Mouse (Mus musculus) limb, embryonic 14.5 days (tissue): ENCODE data around the gene Sidt2. TPM values are rescaled to one million over a fixed set of nuclear protein-coding genes. Genes with fewer than 3 reads are reported as not detected.

Experiments used
- ATAC-seq: fragments of 200-750 bp; cut with Nextera tagmentation; 2 replicates; pipeline ENCODE4 v1.8.0; 2017; ENCODE audit warnings: low read depth, moderate number of reproducible peaks, moderate TSS enrichment; ENCODE audit not compliant: low FRiP score
- DNase-seq: peaks from one replicate; pipeline ENCODE4 v3.0.0-alpha.2; 2015; ENCODE audit warnings: low spot score
- H3K27ac ChIP-seq: fragments of 300-500 bp; sonication (generic); replicated peaks from 2 replicates; pipeline ENCODE4 v1.5.1; 2014; ENCODE audit warnings: low read depth, mild to moderate bottlenecking, low read length, moderate library complexity, mixed read lengths
- H3K27me3 ChIP-seq: fragments of 300-500 bp; sonication (generic); 2 replicates; pipeline ENCODE4 v1.6.1; 2014; ENCODE audit warnings: low read length, mixed read lengths; ENCODE audit not compliant: control insufficient read depth, insufficient read depth
- H3K36me3 ChIP-seq: fragments of 300-500 bp; sonication (generic); 2 replicates; pipeline ENCODE4 v1.6.1; 2014; ENCODE audit warnings: mild to moderate bottlenecking, low read length, moderate library complexity, mixed read lengths; ENCODE audit not compliant: control insufficient read depth, insufficient read depth
- H3K4me1 ChIP-seq: fragments of 300-500 bp; sonication (generic); 2 replicates; pipeline ENCODE4 v1.6.1; 2014; ENCODE audit warnings: antibody characterized with exemption, low read length, mixed read lengths; ENCODE audit not compliant: control insufficient read depth, insufficient read depth
- H3K4me2 ChIP-seq: fragments of 300-500 bp; sonication (generic); replicated peaks from 2 replicates; pipeline ENCODE4 v1.6.1; 2014; ENCODE audit warnings: low read depth, mild to moderate bottlenecking, low read length, moderate library complexity; ENCODE audit not compliant: severe bottlenecking
- H3K4me3 ChIP-seq: fragments of 300-500 bp; sonication (generic); replicated peaks from 2 replicates; pipeline ENCODE4 v1.5.1; 2014; ENCODE audit warnings: low read length
- H3K9ac ChIP-seq: fragments of 300-500 bp; sonication (generic); 2 replicates; pipeline ENCODE4 v1.6.1; 2014; ENCODE audit warnings: mild to moderate bottlenecking, low read depth, low read length, moderate library complexity; ENCODE audit not compliant: severe bottlenecking
- H3K9me3 ChIP-seq: fragments of 300-500 bp; sonication (generic); 2 replicates; pipeline ENCODE4 v1.6.1; 2016; ENCODE audit warnings: low read length; ENCODE audit not compliant: control insufficient read depth
- POLR2A ChIP-seq: fragments of 200-500 bp; IDR thresholded peaks from 2 replicates; pipeline ENCODE4 v1.8.0; 2012; ENCODE audit warnings: inconsistent platforms, mild to moderate bottlenecking, moderate library complexity, borderline replicate concordance; ENCODE audit not compliant: insufficient read depth, insufficient read length; ENCODE audit errors: extremely low read depth
- WGBS: fragments of 180-500 bp; shearing (Covaris S2); extraction: QIAGEN DNeasy Blood & Tissue Kit; methylation state at CpG from one replicate; pipeline ENCODE4 v1.1.7; 2014; 5-methylcytosine and 5-hydroxymethylcytosine counted together
- polyA plus RNA-seq, 2 experiments: library from polyadenylated mRNA; depleted of rRNA in 1 of 2; stranded (reverse) in 1 of 2; unstranded in 1 of 2; fragments of >200 nt; fragmentation: Nextera tagmentation in 1 of 2; extraction: Ambion mirVana in 1 of 2; gene quantifications; 2 replicates each; pipeline versions ENCODE4 v1.2.1 to v1.2.3; 2012 to 2014

The Sidt2 gene
- polyA plus RNA-seq, 2 experiments, result 56.1 to 121 TPM

DNA sequence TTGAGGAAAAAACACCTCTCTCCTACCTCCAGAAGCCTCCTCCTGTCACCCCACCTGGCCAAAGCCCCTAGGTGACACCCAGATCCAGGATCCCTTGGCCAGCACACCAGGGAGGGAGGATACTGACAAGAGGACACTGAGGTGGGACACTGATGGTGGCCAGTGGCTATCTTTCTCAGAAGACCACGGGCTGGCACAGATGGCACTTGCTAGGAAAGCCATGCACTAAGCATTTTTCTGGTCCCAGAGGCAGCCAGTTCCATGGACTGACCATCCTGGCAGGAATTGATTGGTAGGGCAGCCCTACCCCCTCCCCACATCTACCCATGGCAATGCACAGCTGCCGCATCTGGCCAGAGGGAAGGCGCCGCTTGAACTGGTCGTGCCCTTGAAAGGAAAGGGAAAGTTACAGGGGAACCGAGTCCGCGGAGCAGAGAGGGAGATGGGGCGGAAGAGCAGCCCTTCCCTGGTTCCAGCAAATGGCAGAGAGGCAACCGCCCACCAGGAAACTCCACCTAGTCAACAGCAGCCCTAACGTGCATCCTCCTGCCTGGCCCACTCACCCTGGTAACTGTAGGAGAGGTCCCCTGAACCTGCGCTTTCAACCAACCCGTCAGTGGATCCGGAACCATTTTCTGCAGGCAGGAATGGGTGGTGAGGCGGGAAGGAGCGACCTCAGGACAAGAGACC is 8.7 kb downstream of the Sidt2 start:
- WGBS, result 81% methylated on average over 15 of the region's 16 CpGs

DNA sequence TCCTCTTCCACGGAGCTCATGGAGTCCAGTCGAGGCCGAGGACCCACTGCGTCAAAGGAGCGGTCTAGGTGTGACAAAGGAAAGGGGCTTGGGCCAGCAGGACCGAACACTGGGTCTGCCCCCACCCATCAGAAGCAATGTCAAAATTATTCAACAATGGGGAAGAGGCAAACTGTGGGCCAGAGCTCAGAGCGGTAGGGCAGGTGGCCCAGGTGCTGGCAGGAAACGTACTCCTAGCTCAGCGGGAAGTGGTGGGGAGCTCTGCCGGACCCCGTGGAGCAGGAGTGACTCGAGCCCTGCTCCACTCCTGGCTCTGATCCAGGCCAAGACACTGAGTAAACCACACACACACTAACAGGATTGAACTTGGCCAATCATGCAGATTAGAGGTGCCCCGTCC is 9.3 kb downstream of the Sidt2 start:
- no peak overlapping the region for H3K4me2 ChIP-seq
- H3K4me3 ChIP-seq, result no peak overlapping the region
- TF ChIP-seq POLR2A, result no peak
- no peaks in the 10 kb centered on the region for H3K4me1 ChIP-seq
- ATAC-seq (no peak), DNase-seq (no peak)
- no peaks in the 10 kb centered on the region for H3K9me3 ChIP-seq
- WGBS, result 84% methylated on average over 13 of the region's 13 CpGs
- no peak overlapping the region for H3K27ac ChIP-seq
- no peaks in the 10 kb centered on the region for H3K27me3 ChIP-seq
- no peak overlapping the region for H3K9ac ChIP-seq
- H3K36me3 ChIP-seq, result peaks cover 97% of the 10 kb centered on the region

More for the DNA sequence above, 8.7 kb downstream of the Sidt2 start:
- peaks cover 96% of the 10 kb centered on the region for H3K36me3 ChIP-seq
- H3K4me1 ChIP-seq, result no peaks in the 10 kb centered on the region
- no peak overlapping the region for H3K4me2 ChIP-seq
- no peaks in the 10 kb centered on the region for H3K27me3 ChIP-seq
- no peak for TF ChIP-seq POLR2A
- no peak overlapping the region for H3K9ac ChIP-seq
- no peak for ATAC-seq
- no peak overlapping the region for H3K27ac ChIP-seq
- H3K4me3 ChIP-seq, result no peak overlapping the region
- no peaks in the 10 kb centered on the region for H3K9me3 ChIP-seq
- no peak for DNase-seq

DNA sequence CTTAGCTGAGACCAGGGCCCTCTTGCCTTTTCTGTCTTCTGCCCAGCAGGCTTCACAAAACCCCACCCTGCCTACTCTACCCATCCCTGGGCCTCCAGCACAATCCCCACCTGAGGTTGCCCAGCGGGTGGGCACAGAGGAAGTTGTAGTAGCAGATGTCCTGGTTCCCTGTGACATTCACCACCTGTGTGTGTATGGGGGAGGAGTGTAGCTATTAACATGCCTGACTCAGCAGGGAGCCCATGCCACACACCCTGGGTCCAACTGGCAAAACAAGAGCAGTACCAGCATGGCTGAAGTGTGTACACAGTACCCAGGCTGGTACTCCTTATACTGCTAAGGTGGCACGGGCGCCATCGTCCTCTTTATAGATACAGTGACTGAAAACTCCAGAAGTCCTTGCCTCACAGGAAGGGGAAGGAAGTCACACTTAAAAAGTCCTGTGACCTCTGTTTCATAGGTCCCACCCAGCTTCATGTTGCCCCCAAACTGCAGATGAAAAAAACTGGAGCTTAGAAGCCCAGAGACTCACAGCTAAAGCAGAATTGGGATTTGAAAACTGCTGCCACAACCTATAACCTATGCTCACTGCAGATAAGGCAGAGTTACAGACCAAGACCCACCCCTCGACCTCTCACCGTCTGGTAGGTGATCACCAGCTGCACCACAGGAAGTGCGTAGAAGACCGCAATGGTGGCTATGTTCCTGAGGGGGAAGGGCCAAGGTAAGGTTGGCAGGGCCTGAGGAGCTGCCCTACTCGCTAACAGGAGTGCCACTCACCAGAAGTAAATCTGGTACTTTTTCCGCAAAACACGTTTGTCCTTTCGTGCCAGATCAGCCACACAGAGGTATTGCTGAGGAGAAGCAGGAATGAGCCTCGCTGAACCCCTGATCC is 10.3 kb downstream of the Sidt2 start:
- Histone ChIP-seq H3K27ac (no peak overlapping the region), H3K4me1 (no peaks in the 10 kb centered on the region), H3K27me3 (no peaks in the 10 kb centered on the region), H3K9me3 (no peaks in the 10 kb centered on the region), H3K9ac (no peak overlapping the region), H3K4me3 (no peak overlapping the region), H3K36me3 (peaks cover 92% of the 10 kb centered on the region), H3K4me2 (no peak overlapping the region)
- TF ChIP-seq POLR2A, result no peak
- ATAC-seq (no peak), DNase-seq (no peak)
- 80% methylated on average over 13 of the region's 13 CpGs for WGBS

DNA sequence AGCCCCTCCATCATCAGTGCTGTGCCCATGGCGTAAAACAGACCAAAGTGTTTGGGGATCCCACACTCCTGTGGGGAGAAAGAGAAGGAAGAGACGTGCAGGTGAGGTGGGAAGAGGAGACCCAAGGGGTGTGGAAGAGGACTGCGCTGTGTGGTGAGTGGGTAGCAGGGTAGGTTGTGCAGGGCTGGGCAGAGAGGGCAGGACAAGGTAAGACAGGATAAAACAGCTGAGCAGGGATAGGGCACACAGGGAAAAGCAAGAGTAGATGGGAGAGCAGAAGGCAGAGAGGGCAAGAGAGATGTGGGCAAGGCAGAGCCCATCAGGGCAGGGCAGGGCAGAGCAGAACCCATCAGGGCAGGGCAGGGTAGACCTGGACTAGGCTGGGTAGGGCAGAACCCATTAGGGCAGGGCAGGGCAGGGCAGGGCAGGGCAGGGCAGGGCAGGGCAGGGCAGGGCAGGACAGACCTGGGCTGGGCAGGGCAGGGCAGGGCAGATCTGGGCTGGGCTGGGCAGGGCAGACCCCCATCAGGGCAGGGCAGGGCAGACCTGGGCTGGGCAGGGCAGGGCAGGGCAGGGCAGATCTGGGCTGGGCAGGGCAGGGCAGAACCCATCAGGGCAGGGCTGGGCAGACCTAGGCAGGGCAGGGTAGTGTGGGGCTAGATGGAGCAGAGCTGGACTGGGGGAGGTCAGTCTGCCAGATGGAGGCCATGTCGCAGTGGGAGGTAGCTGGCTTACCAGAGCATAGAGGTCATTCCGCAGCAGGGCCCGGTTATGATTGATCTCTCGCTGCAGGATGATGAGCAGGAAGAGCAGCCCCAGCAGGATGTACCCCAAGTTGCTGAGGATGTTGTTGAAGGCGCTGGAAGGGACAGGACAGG is 11.2 kb downstream of the Sidt2 start:
- WGBS, result 89% methylated on average over 8 of the region's 8 CpGs
- no peaks in the 10 kb centered on the region for H3K9me3 ChIP-seq
- no peak for TF ChIP-seq POLR2A
- no peaks in the 10 kb centered on the region for H3K27me3 ChIP-seq
- peaks cover 92% of the 10 kb centered on the region for H3K36me3 ChIP-seq
- DNase-seq, result no peak
- no peak overlapping the region for H3K9ac ChIP-seq
- no peak overlapping the region for H3K4me3 ChIP-seq
- no peak for ATAC-seq
- no peak overlapping the region for H3K4me2 ChIP-seq
- no peaks in the 10 kb centered on the region for H3K4me1 ChIP-seq
- no peak overlapping the region for H3K27ac ChIP-seq

DNA sequence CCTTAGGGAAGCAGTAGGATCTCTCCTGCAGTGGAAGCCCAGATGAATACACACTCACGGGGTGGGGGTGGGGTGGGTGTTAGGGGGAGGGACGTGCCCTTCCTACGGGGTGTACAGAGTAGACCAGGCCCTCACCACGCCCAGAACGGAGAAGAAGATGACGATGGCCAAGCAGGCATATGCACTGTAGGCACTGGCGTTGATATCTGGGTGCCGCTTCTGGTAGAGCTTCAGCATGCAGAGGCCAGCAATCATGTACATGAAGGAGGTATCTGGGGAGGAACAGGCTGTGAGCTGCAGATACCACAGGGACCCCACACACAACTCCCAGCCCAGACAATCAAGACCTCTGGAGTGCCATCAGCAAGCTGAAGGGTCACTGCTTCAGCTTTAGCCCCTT is 12.1 kb downstream of the Sidt2 start:
- WGBS, result 92% methylated on average over 8 of the region's 8 CpGs
- Histone ChIP-seq H3K9me3 (no peaks in the 10 kb centered on the region), H3K4me3 (no peak overlapping the region), H3K4me2 (no peak overlapping the region), H3K27ac (no peak overlapping the region), H3K4me1 (no peaks in the 10 kb centered on the region), H3K36me3 (peaks cover 92% of the 10 kb centered on the region), H3K27me3 (no peaks in the 10 kb centered on the region), H3K9ac (no peak overlapping the region)
- no peak for TF ChIP-seq POLR2A
- ATAC-seq (no peak), DNase-seq (no peak)
